Mouse (Mus musculus) ES-E14 (cell line): ENCODE data around the gene Znrf2. TPM values are rescaled to one million over a fixed set of nuclear protein-coding genes. Genes with fewer than 3 reads are reported as not detected.

Source experiments
- DNase-seq: peaks from one replicate; pipeline ENCODE4 v3.0.0-alpha.2; 2013; ENCODE audit warnings: low read depth, low spot score
- H3K27ac ChIP-seq: 2 replicates; pipeline ENCODE4 v1.5.1; 2012; ENCODE audit warnings: low read depth, mild to moderate bottlenecking, low read length, moderate library complexity, mixed read lengths; ENCODE audit not compliant: poor library complexity, insufficient read depth, severe bottlenecking
- H3K36me3 ChIP-seq: 2 replicates; pipeline ENCODE4 v1.6.1; 2012; ENCODE audit warnings: mild to moderate bottlenecking, low read length, moderate library complexity, mixed read lengths; ENCODE audit not compliant: control insufficient read depth, poor library complexity, insufficient read depth, severe bottlenecking
- H3K4me1 ChIP-seq, 2 experiments: fragments of 150-350 bp in 1 of 2; sonication (generic) in 1 of 2; 2 replicates each; pipeline ENCODE4 v1.6.1; 2012; ENCODE audit warnings: low read length in 2 of 2, mild to moderate bottlenecking in 1 of 2, mixed read lengths in 1 of 2; ENCODE audit not compliant: control insufficient read depth in 2 of 2, insufficient read depth in 2 of 2, poor library complexity in 1 of 2
- H3K4me3 ChIP-seq, 2 experiments: fragments of 150-350 bp in 1 of 2; sonication (generic) in 1 of 2; 2 replicates each; pipeline ENCODE4 v1.5.1; 2012; ENCODE audit warnings: low read length in 2 of 2, low read depth in 1 of 2, mild to moderate bottlenecking in 1 of 2, mixed read lengths in 1 of 2; ENCODE audit not compliant: insufficient read depth in 1 of 2, poor library complexity in 1 of 2, severe bottlenecking in 1 of 2
- H3K9ac ChIP-seq: 2 replicates; pipeline ENCODE4 v1.6.1; 2012; ENCODE audit warnings: low read depth, mild to moderate bottlenecking, low read length, mixed read lengths; ENCODE audit not compliant: poor library complexity, insufficient read depth, severe bottlenecking
- H3K9me3 ChIP-seq: fragments of 150-350 bp; sonication (generic); 2 replicates; pipeline ENCODE4 v1.6.1; 2012; ENCODE audit warnings: low read depth, mild to moderate bottlenecking, low read length; ENCODE audit not compliant: control insufficient read depth, insufficient read depth
- CHD2 ChIP-seq: IDR thresholded peaks from 2 replicates; pipeline ENCODE4 v1.6.1; 2014; ENCODE audit warnings: mild to moderate bottlenecking, low read depth, low read length, inconsistent platforms
- HCFC1 ChIP-seq: IDR thresholded peaks from 2 replicates; pipeline ENCODE4 v1.6.1; 2012; ENCODE audit warnings: low read length, inconsistent platforms, borderline replicate concordance; ENCODE audit not compliant: insufficient read depth
- MAFK ChIP-seq: IDR thresholded peaks from 2 replicates; pipeline ENCODE4 v1.6.1; 2014; ENCODE audit warnings: mild to moderate bottlenecking, low read depth, low read length, inconsistent platforms; ENCODE audit not compliant: insufficient read depth
- ZC3H11A ChIP-seq: IDR thresholded peaks from 2 replicates; pipeline ENCODE4 v1.6.1; 2012; ENCODE audit warnings: low read depth, mild to moderate bottlenecking, inconsistent platforms, low read length, borderline replicate concordance
- ZNF384 ChIP-seq: IDR thresholded peaks from 2 replicates; pipeline ENCODE4 v1.6.1; 2012; ENCODE audit warnings: low read depth, low read length, inconsistent platforms
- in situ Hi-C, 2 experiments: fragments of 600-800 bp; cut with MboI; formaldehyde crosslinking; loops; one replicate each; pipeline ENCODE4 v1.15.1; 2025; ENCODE audit warnings: low sequenced_read_pairs in 2 of 2, inconsistent platforms in 1 of 2; ENCODE audit not compliant: unreplicated experiment in 2 of 2
- total RNA-seq: library from RNA; depleted of rRNA; stranded (reverse); fragments of 300-350 nt; gene quantifications from 2 replicates; pipeline ENCODE4 v1.2.3, GENCODE M21; 2012; rRNA removed

Gene Znrf2
- total RNA-seq, 1 experiment: 35.0 TPM

DNA sequence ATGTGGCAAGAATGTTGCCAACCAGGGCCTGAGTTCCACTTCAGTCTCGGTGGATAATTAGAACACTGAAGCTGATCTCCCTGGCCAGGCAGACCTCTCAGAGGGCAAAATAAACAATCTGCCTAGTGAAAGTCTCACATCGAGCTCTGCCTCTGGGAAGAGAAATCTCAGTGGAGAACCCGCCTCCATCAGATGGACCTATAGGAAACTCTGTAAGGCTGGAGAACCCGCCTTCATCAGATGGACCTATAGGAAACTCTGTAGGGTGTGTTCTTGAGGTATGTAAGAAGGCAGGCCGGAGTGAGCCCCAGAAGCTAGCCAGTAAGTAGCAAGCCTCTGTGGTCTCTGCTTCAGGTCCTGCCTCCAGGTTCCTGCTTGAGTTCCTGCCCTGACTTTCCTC is 118.2 kb downstream of the Znrf2 start:
- Histone ChIP-seq H3K9me3 (no peaks in the 10 kb centered on the region), H3K36me3 (no peaks in the 10 kb centered on the region), H3K27ac (no peak overlapping the region), H3K9ac (no peak overlapping the region), H3K4me3 (no peak overlapping the region), H3K4me1 (no peaks in the 10 kb centered on the region)
- TF ChIP-seq HCFC1 (no peak), CHD2 (no peak), ZNF384 (no peak), MAFK (no peak), ZC3H11A (no peak)
- no peak for DNase-seq
- in situ Hi-C loops: no loop called here

- no peak for TF ChIP-seq MAFK
- no peak for TF ChIP-seq ZC3H11A
- no peak for TF ChIP-seq ZNF384
- DNase-seq: no peak
- Histone ChIP-seq H3K36me3 (no peaks in the 10 kb centered on the region), H3K27ac (no peak overlapping the region), H3K9me3 (no peaks in the 10 kb centered on the region), H3K4me3 (no peak overlapping the region), H3K4me1 (peaks cover 0 to 2% of the 10 kb centered on the region in 2 experiments; a peak in 1 of 4 replicates), H3K9ac (no peak overlapping the region)
- in situ Hi-C loops: no loop called here
Observed at GRCm38 (mm10) chr6:54936496-54936895, 119.8 kb downstream of the Znrf2 start.

DNA sequence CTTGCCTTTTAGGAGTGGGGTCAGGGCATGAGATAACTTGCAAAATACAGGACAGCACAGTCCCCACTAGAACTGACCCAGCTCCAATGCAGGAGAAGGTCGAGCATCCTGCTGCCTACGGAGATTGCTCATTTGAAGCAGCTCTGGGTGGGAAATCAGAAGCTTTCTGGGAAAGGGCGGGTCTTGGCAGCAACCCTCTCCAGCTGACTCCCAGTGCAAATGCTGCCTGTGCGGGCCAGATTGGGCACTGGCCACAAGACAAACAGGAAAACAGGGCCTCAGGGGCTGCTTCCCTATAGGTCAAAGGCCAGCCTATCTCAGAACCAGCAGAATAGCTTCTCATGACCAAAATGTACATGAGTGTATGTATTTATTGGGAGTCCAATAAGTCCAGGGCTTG is 122.9 kb downstream of the Znrf2 start:
- DNase-seq: no peak
- in situ Hi-C loops: no loop called here
- Histone ChIP-seq H3K4me3 (no peak overlapping the region), H3K27ac (no peak overlapping the region), H3K9ac (no peak overlapping the region), H3K4me1 (peaks cover 0 to 6% of the 10 kb centered on the region in 2 experiments; a peak in 1 of 4 replicates), H3K9me3 (no peaks in the 10 kb centered on the region), H3K36me3 (no peaks in the 10 kb centered on the region)
- TF ChIP-seq ZNF384 (no peak), HCFC1 (no peak), MAFK (no peak), ZC3H11A (no peak), CHD2 (no peak)

DNA sequence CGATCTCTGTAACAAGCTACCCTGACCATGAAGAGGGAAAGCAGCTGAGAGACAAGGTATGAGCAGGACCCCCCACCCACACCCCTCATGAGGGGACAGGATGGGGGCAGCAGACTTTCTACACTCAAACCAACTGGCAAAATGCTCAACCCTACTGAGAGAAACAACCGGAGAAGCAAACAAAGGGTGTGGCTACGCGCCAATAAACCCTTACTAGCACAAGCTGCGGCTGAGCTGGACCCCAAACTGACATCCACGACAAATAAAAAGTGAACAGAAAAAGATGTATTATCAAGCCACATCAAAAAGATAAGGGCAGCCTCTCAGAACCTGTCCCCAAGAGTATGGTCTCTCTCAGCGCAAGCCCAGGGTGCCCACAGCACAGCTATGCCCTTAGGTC is 123.4 kb downstream of the Znrf2 start:
- in situ Hi-C loops: no loop called here
- Histone ChIP-seq H3K27ac (no peak overlapping the region), H3K4me1 (peaks cover 0 to 6% of the 10 kb centered on the region in 2 experiments; a peak in 1 of 4 replicates), H3K9me3 (no peaks in the 10 kb centered on the region), H3K36me3 (no peaks in the 10 kb centered on the region), H3K4me3 (no peak overlapping the region), H3K9ac (no peak overlapping the region)
- no peak for DNase-seq
- TF ChIP-seq CHD2 (no peak), HCFC1 (no peak), MAFK (no peak), ZC3H11A (no peak), ZNF384 (no peak)

DNA sequence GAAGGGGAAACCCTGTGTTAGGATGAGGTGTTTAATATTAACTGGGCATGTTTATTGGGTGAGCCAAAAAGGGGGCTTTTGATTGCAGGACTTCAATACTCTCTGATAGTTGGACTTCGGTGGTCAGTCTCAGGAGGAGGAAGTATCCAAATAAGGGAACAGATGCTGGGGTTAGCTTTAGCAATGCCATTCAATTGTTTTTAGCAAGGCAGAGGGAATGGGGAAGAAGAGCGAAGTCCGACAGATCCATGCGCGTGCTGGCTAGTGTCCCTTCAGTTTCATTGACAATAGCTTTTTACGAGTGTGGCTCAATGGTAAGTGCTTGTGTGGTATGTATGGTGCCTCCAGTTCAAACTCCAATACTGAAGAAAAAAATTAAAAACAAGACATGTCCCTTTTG is 124.4 kb downstream of the Znrf2 start:
- Histone ChIP-seq H3K4me1 (peaks cover 0 to 6% of the 10 kb centered on the region in 2 experiments; a peak in 1 of 4 replicates), H3K27ac (no peak overlapping the region), H3K36me3 (no peaks in the 10 kb centered on the region), H3K9ac (no peak overlapping the region), H3K4me3 (no peak overlapping the region), H3K9me3 (no peaks in the 10 kb centered on the region)
- in situ Hi-C loops: no loop called here
- TF ChIP-seq CHD2 (no peak), HCFC1 (no peak)
- no peak for DNase-seq

Other genes with a start within 250 kb of the Znrf2 start
- gene Plekha8, start 221.8 kb upstream of the Znrf2 start, total RNA-seq: 19.1 and 19.4 TPM in 2 replicates
- gene Fkbp14, start 219.6 kb upstream of the Znrf2 start, total RNA-seq: 7.5 and 7.6 TPM in 2 replicates
- gene Mturn, start 135.3 kb upstream of the Znrf2 start, total RNA-seq: 4.2 and 6.4 TPM in 2 replicates
- gene Nod1, start 155.7 kb downstream of the Znrf2 start, total RNA-seq: 1.3 and 1.6 TPM in 2 replicates
- 17.1 and 25.4 TPM in 2 replicates for gene Ggct, start 176.0 kb downstream of the Znrf2 start, total RNA-seq
- gene Gars, start 221.1 kb downstream of the Znrf2 start, total RNA-seq: 201 and 232 TPM in 2 replicates